Mouse (Mus musculus) lung, adult 2 months (tissue): ENCODE data around the gene Trnau1ap.

Source experiments
- CTCF ChIP-seq: fragments of 200-500 bp; IDR thresholded peaks from 2 replicates; pipeline ENCODE4 v1.5.1; 2011; ENCODE audit warnings: mild to moderate bottlenecking, low read length, control low read depth; ENCODE audit not compliant: insufficient read depth
- POLR2A ChIP-seq: fragments of 200-500 bp; IDR thresholded peaks from 2 replicates; pipeline ENCODE4 v1.6.1; 2011; ENCODE audit warnings: low read depth, mild to moderate bottlenecking, control low read depth, low read length, borderline replicate concordance; ENCODE audit errors: extremely low read depth

GRCm38 (mm10) chr4:132292988-132293387, 36.4 kb downstream of the Trnau1ap start:
- TF ChIP-seq CTCF (peak; percentile 68), POLR2A (no peak)
